Mouse (Mus musculus) ES-E14 (cell line): ENCODE results near the gene Dnah8. TPM values are rescaled to one million over a fixed set of nuclear protein-coding genes. Genes with fewer than 3 reads are reported as not detected.

ENCODE experiments used
- DNase-seq: peaks from one replicate; pipeline ENCODE4 v3.0.0-alpha.2; 2013; ENCODE audit warnings: low read depth, low spot score
- H3K27ac ChIP-seq: 2 replicates; pipeline ENCODE4 v1.5.1; 2012; ENCODE audit warnings: low read depth, mild to moderate bottlenecking, low read length, moderate library complexity, mixed read lengths; ENCODE audit not compliant: poor library complexity, insufficient read depth, severe bottlenecking
- H3K36me3 ChIP-seq: 2 replicates; pipeline ENCODE4 v1.6.1; 2012; ENCODE audit warnings: mild to moderate bottlenecking, low read length, moderate library complexity, mixed read lengths; ENCODE audit not compliant: control insufficient read depth, poor library complexity, insufficient read depth, severe bottlenecking
- H3K4me1 ChIP-seq, 2 experiments: fragments of 150-350 bp in 1 of 2; sonication (generic) in 1 of 2; 2 replicates each; pipeline ENCODE4 v1.6.1; 2012; ENCODE audit warnings: low read length in 2 of 2, mild to moderate bottlenecking in 1 of 2, mixed read lengths in 1 of 2; ENCODE audit not compliant: control insufficient read depth in 2 of 2, insufficient read depth in 2 of 2, poor library complexity in 1 of 2
- H3K4me3 ChIP-seq, 2 experiments: fragments of 150-350 bp in 1 of 2; sonication (generic) in 1 of 2; 2 replicates each; pipeline ENCODE4 v1.5.1; 2012; ENCODE audit warnings: low read length in 2 of 2, low read depth in 1 of 2, mild to moderate bottlenecking in 1 of 2, mixed read lengths in 1 of 2; ENCODE audit not compliant: insufficient read depth in 1 of 2, poor library complexity in 1 of 2, severe bottlenecking in 1 of 2
- H3K9ac ChIP-seq: 2 replicates; pipeline ENCODE4 v1.6.1; 2012; ENCODE audit warnings: low read depth, mild to moderate bottlenecking, low read length, mixed read lengths; ENCODE audit not compliant: poor library complexity, insufficient read depth, severe bottlenecking
- H3K9me3 ChIP-seq: fragments of 150-350 bp; sonication (generic); 2 replicates; pipeline ENCODE4 v1.6.1; 2012; ENCODE audit warnings: low read depth, mild to moderate bottlenecking, low read length; ENCODE audit not compliant: control insufficient read depth, insufficient read depth
- CHD2 ChIP-seq: IDR thresholded peaks from 2 replicates; pipeline ENCODE4 v1.6.1; 2014; ENCODE audit warnings: mild to moderate bottlenecking, low read depth, low read length, inconsistent platforms
- HCFC1 ChIP-seq: IDR thresholded peaks from 2 replicates; pipeline ENCODE4 v1.6.1; 2012; ENCODE audit warnings: low read length, inconsistent platforms, borderline replicate concordance; ENCODE audit not compliant: insufficient read depth
- MAFK ChIP-seq: IDR thresholded peaks from 2 replicates; pipeline ENCODE4 v1.6.1; 2014; ENCODE audit warnings: mild to moderate bottlenecking, low read depth, low read length, inconsistent platforms; ENCODE audit not compliant: insufficient read depth
- ZC3H11A ChIP-seq: IDR thresholded peaks from 2 replicates; pipeline ENCODE4 v1.6.1; 2012; ENCODE audit warnings: low read depth, mild to moderate bottlenecking, inconsistent platforms, low read length, borderline replicate concordance
- ZNF384 ChIP-seq: IDR thresholded peaks from 2 replicates; pipeline ENCODE4 v1.6.1; 2012; ENCODE audit warnings: low read depth, low read length, inconsistent platforms
- in situ Hi-C, 2 experiments: fragments of 600-800 bp; cut with MboI; formaldehyde crosslinking; loops; one replicate each; pipeline ENCODE4 v1.15.1; 2025; ENCODE audit warnings: low sequenced_read_pairs in 2 of 2, inconsistent platforms in 1 of 2; ENCODE audit not compliant: unreplicated experiment in 2 of 2
- total RNA-seq: library from RNA; depleted of rRNA; stranded (reverse); fragments of 300-350 nt; gene quantifications from 2 replicates; pipeline ENCODE4 v1.2.3, GENCODE M21; 2012

The Dnah8 gene
- total RNA-seq, 1 experiment: 19.5 TPM

- DNase-seq: no peak
- Histone ChIP-seq H3K4me1 (no peaks in the 10 kb centered on the region), H3K36me3 (peaks cover 14% of the 10 kb centered on the region), H3K9me3 (no peaks in the 10 kb centered on the region), H3K27ac (no peak overlapping the region), H3K4me3 (no peak overlapping the region), H3K9ac (no peak overlapping the region)
- in situ Hi-C loops: no loop called here
- TF ChIP-seq HCFC1 (no peak), MAFK (no peak), ZC3H11A (no peak), CHD2 (no peak), ZNF384 (no peak)
These were observed 94.9 kb downstream of the Dnah8 start for GRCm38 (mm10) chr17:30719031-30719430.

GRCm38 (mm10) chr17:30727788-30728187 lies 103.6 kb downstream of the Dnah8 start:
- no peak overlapping the region for H3K4me3 ChIP-seq
- H3K9me3 ChIP-seq: no peaks in the 10 kb centered on the region
- no peak for TF ChIP-seq HCFC1
- TF ChIP-seq CHD2: no peak
- no peak for TF ChIP-seq ZNF384
- no peak for TF ChIP-seq ZC3H11A
- no peak for TF ChIP-seq MAFK
- 0 out of 4 replicates have a peak, but pooled peaks cover 0 to 2% of the 10 kb centered on the region in 2 experiments for H3K4me1 ChIP-seq
- H3K9ac ChIP-seq: no peak overlapping the region
- H3K27ac ChIP-seq: no peak overlapping the region
- peaks cover 12% of the 10 kb centered on the region; the same call in 1 of the 2 replicates for H3K36me3 ChIP-seq
- no peak for DNase-seq
- in situ Hi-C loops: no loop called here

GRCm38 (mm10) chr17:30732736-30733135 lies 108.6 kb downstream of the Dnah8 start:
- Histone ChIP-seq H3K36me3 (peaks cover 14% of the 10 kb centered on the region; the same call in 1 of the 2 replicates), H3K4me3 (no peak overlapping the region), H3K27ac (no peak overlapping the region), H3K4me1 (peaks cover 0 to 4% of the 10 kb centered on the region in 2 experiments; a peak in 2 of 4 replicates), H3K9me3 (no peaks in the 10 kb centered on the region), H3K9ac (no peak overlapping the region)
- in situ Hi-C loops: no loop called here
- no peak for TF ChIP-seq MAFK
- TF ChIP-seq ZC3H11A: no peak
- no peak for TF ChIP-seq HCFC1
- no peak for TF ChIP-seq ZNF384
- no peak for TF ChIP-seq CHD2
- DNase-seq: no peak

GRCm38 (mm10) chr17:30734770-30735169 lies 110.6 kb downstream of the Dnah8 start:
- no peak for DNase-seq
- in situ Hi-C loops: no loop called here
- Histone ChIP-seq H3K4me3 (no peak overlapping the region), H3K9ac (no peak overlapping the region), H3K36me3 (peaks cover 5% of the 10 kb centered on the region; the same call in 1 of the 2 replicates), H3K27ac (no peak overlapping the region), H3K4me1 (peaks cover 0 to 4% of the 10 kb centered on the region in 2 experiments; a peak in 2 of 4 replicates), H3K9me3 (no peaks in the 10 kb centered on the region)
- TF ChIP-seq MAFK (no peak), ZC3H11A (no peak), ZNF384 (no peak), HCFC1 (no peak), CHD2 (no peak)

- no peak overlapping the region for H3K9ac ChIP-seq
- peaks cover 0 to 4% of the 10 kb centered on the region in 2 experiments; a peak in 2 of 4 replicates for H3K4me1 ChIP-seq
- no peak for DNase-seq
- in situ Hi-C loops: no loop called here
- H3K27ac ChIP-seq: no peak overlapping the region
- no peaks in the 10 kb centered on the region for H3K9me3 ChIP-seq
- peaks cover 5% of the 10 kb centered on the region; the same call in 1 of the 2 replicates for H3K36me3 ChIP-seq
- no peak for TF ChIP-seq HCFC1
- H3K4me3 ChIP-seq: no peak overlapping the region
These were observed 111.3 kb downstream of the Dnah8 start for GRCm38 (mm10) chr17:30735454-30735853.
